Mouse (Mus musculus) myocyte (in vitro differentiated cells): ENCODE results near the gene Asb13. TPM values are rescaled to one million over a fixed set of nuclear protein-coding genes. Genes with fewer than 3 reads are reported as not detected.

ENCODE experiments used
- H3K27me3 ChIP-seq: one replicate; pipeline ENCODE4 v1.6.1; 2011; ENCODE audit not compliant: control insufficient read depth, insufficient read depth, insufficient read length
- H3K36me3 ChIP-seq: one replicate; pipeline ENCODE4 v1.6.1; 2011; ENCODE audit not compliant: control insufficient read depth, insufficient read depth
- H3K4me2 ChIP-seq: one replicate; pipeline ENCODE4 v1.6.1; 2011; ENCODE audit warnings: low read depth, control low read depth
- H3K4me3 ChIP-seq: one replicate; pipeline ENCODE4 v1.5.1; 2011; ENCODE audit warnings: mild to moderate bottlenecking, control low read depth, moderate library complexity
- H3K79me2 ChIP-seq: one replicate; pipeline ENCODE4 v1.6.1; 2011; ENCODE audit not compliant: control insufficient read depth, insufficient read depth
- H3ac ChIP-seq: one replicate; pipeline ENCODE4 v1.6.1; 2011; ENCODE audit not compliant: control insufficient read depth, insufficient read length
- CEBPB ChIP-seq: IDR thresholded peaks from 2 replicates; pipeline ENCODE4 v1.6.1; 2011; ENCODE audit warnings: mild to moderate bottlenecking, moderate library complexity; ENCODE audit not compliant: poor library complexity, insufficient read depth, severe bottlenecking
- E2F4 ChIP-seq: IDR thresholded peaks from one replicate; pipeline ENCODE4 v1.6.1; 2011; ENCODE audit warnings: mild to moderate bottlenecking, control low read depth, moderate library complexity; ENCODE audit not compliant: insufficient read depth
- MAX ChIP-seq: IDR thresholded peaks from one replicate; pipeline ENCODE4 v1.6.1; 2011; ENCODE audit warnings: low read depth, mild to moderate bottlenecking, control low read depth
- MYOD1 ChIP-seq, 3 experiments: IDR thresholded peaks; one replicate each; pipeline ENCODE4 v1.6.1; 2011; ENCODE audit warnings: control low read depth in 2 of 3, low read depth in 2 of 3, mild to moderate bottlenecking in 2 of 3, moderate library complexity in 1 of 3; ENCODE audit not compliant: insufficient read length in 2 of 3, control insufficient read depth in 1 of 3
- MYOG ChIP-seq, 3 experiments: IDR thresholded peaks; one replicate each; pipeline ENCODE4 v1.6.1; 2011; ENCODE audit warnings: control low read depth in 2 of 3, low read depth in 2 of 3, mild to moderate bottlenecking in 2 of 3; ENCODE audit not compliant: insufficient read length in 2 of 3, control insufficient read depth in 1 of 3, insufficient read depth in 1 of 3
- POLR2A ChIP-seq: IDR thresholded peaks from one replicate; pipeline ENCODE4 v1.6.1; 2011; ENCODE audit warnings: low read depth, mild to moderate bottlenecking, control low read depth, moderate library complexity; ENCODE audit not compliant: insufficient read length
- POLR2AphosphoS2 ChIP-seq: IDR thresholded peaks from one replicate; pipeline ENCODE4 v1.6.1; 2011; ENCODE audit warnings: low read depth, control low read depth; ENCODE audit not compliant: insufficient read length
- REST ChIP-seq: IDR thresholded peaks from one replicate; pipeline ENCODE4 v1.6.1; 2011; ENCODE audit warnings: mild to moderate bottlenecking, control low read depth, moderate library complexity; ENCODE audit not compliant: insufficient read depth, insufficient read length
- SRF ChIP-seq: IDR thresholded peaks from one replicate; pipeline ENCODE4 v1.6.1; 2011; ENCODE audit warnings: low read depth; ENCODE audit not compliant: control insufficient read depth, insufficient read length
- TCF12 ChIP-seq: IDR thresholded peaks from one replicate; pipeline ENCODE4 v1.6.1; 2011; ENCODE audit warnings: mild to moderate bottlenecking, control low read depth; ENCODE audit not compliant: poor library complexity, insufficient read depth, severe bottlenecking
- TCF3 ChIP-seq: IDR thresholded peaks from one replicate; pipeline ENCODE4 v1.6.1; 2011; ENCODE audit warnings: low read depth, control low read depth; ENCODE audit not compliant: insufficient read length
- USF1 ChIP-seq: IDR thresholded peaks from one replicate; pipeline ENCODE4 v1.6.1; 2011; ENCODE audit warnings: low read depth, mild to moderate bottlenecking, control low read depth, moderate library complexity
- polyA plus RNA-seq: library from polyadenylated mRNA; unstranded; fragments of >200 nt; fragmentation: generic; extraction: Trizol; gene quantifications from one replicate; pipeline ENCODE4 v1.2.1, GENCODE M21; 2012; ENCODE audit warnings: missing spikeins

The Asb13 gene
- polyA plus RNA-seq, 1 experiment: 0.97 TPM

DNA sequence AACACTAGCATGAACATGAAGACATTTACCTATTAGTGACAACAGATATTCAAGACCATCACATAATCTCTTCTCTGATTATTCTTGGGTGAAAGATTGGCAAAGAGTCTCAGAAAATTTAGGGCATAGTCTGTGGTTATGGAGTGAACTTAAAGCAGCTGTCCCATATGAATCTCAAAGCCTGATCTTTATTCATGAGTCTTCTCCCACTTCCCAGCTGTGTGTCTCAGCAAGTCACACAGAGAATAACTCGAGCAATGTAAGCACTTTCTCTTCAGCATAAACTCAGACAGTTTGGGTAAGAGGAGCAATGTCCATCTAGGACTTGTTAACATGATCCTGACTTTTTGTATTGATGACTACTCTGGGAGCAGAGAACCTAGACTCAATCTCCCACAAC lies 52.5 kb downstream of the Asb13 start:
- Histone ChIP-seq H3K79me2 (no peaks in the 10 kb centered on the region), H3ac (no peak overlapping the region), H3K4me2 (no peak overlapping the region), H3K27me3 (no peaks in the 10 kb centered on the region), H3K4me3 (no peak overlapping the region), H3K36me3 (no peaks in the 10 kb centered on the region)
- TF ChIP-seq CEBPB: no peak
- TF ChIP-seq TCF3: no peak
- no peak for TF ChIP-seq MAX
- TF ChIP-seq REST: no peak
- TF ChIP-seq USF1: no peak
- TF ChIP-seq POLR2AphosphoS2: no peak
- no peak for TF ChIP-seq SRF
- no peak for TF ChIP-seq E2F4

DNA sequence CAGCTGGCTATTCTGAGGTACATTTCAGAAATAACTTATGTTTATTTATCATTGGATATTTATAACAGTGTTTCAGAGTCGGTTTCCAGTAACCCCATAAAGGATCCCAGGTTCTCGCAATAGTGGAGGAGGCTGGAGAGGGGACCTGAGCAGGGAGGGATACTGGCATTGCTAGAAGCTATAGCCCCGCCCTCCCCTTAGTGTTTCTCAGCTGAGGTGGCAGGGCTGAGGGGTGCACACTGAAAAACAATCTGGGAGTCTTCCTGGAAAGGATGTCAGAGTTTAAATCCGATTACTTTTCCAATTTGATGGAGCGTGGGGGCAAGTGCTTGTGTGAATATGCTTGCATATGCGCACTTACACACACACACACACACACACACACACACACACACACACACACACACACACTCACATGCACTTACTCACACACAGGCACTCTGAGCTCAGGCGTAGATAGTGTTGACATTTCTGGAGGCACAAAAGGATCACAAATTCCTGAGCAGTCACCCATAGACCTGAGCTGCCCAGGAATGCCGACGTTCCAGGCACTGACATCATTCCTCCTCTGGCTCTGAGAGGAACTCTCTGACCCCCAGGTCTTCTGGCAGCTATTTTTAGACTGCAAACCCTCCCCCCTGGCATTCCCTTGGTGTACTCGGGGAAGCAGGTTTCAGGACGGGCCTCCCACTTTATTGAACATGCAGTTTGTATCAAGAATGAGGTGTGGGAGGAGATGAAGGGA lies 60.9 kb downstream of the Asb13 start:
- no peak overlapping the region for H3K4me3 ChIP-seq

DNA sequence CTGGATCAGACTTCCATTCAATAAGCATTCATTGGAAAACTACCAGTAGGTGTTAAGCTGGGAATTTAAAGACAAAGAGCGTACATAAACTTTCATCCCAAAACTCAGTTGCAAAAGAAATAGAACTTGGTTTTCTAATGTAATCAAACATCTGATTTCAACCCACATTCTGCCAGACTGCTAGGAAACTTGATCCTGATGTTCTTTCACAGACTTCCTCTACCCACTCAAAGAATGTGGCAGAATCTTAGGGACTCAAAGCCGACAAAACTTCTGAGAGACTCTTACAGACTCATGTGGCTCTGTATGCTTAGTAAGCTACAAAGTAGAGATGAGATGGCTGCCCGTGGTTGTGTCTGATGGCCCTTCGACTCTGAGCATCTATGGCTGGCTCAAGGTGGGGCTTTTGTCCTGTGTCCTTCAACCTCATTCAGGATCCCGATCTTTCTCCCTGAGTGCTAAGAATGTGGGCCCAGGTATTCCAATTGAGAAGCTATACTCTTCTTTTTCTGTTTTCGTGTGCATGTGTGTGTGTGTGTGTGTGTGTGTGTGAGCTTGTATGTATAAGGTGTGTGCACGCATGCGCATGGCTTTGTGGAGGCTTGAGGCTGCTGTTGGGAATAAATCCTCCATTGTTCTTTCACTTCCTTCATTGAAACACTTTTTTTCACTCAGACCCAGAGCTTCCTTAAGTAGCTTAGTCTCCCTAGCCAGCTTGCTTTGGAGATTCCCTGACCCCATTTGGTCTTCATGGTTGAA lies 63.3 kb downstream of the Asb13 start:
- Histone ChIP-seq H3K36me3 (no peaks in the 10 kb centered on the region), H3K79me2 (no peaks in the 10 kb centered on the region), H3ac (no peak overlapping the region), H3K4me3 (no peak overlapping the region), H3K27me3 (no peaks in the 10 kb centered on the region), H3K4me2 (peak overlapping the region; percentile 2)
- TF ChIP-seq POLR2A: no peak
- TF ChIP-seq E2F4: no peak

More for the DNA sequence above, 60.9 kb downstream of the Asb13 start:
- Histone ChIP-seq H3K4me2 (peak overlapping the region; percentile 50), H3K36me3 (no peaks in the 10 kb centered on the region), H3K27me3 (no peaks in the 10 kb centered on the region), H3K79me2 (no peaks in the 10 kb centered on the region), H3ac (no peak overlapping the region)
- TF ChIP-seq REST: no peak

DNA sequence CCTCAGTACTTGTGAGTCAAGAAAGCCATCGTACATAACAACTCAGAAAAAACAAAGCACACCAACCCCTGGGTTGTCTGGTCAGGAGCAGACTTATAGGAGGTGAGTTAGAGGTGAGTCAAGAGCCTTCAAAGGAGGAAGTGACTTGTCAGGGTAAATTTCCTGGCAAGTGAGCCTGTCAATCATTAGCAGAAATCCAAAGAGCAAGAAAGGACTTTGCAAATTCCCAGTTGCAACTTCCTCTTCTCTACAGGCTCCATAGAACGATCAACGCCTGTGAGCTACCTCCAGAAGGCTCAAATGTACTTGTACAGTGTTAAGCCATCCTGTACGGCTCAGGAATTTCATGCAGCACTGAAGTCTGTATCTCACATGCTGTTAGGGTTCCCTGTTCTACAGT lies 66.9 kb downstream of the Asb13 start:
- no peak overlapping the region for H3K4me3 ChIP-seq
- H3ac ChIP-seq: no peak overlapping the region
- TF ChIP-seq TCF12: no peak
- TF ChIP-seq REST: no peak
- TF ChIP-seq MAX: no peak
- TF ChIP-seq MYOG (IDR thresholded peaks at IDR 0.05; ENCODE audit: control insufficient read depth in 1 of 3, insufficient read depth in 1 of 3, insufficient read length in 2 of 3, low read depth in 2 of 3): no peak
- no peak for TF ChIP-seq CEBPB
- no peak for TF ChIP-seq POLR2A
- no peak for TF ChIP-seq SRF
- TF ChIP-seq TCF3: no peak
- TF ChIP-seq POLR2AphosphoS2: no peak
- TF ChIP-seq E2F4: no peak
- no peak for TF ChIP-seq MYOD1 (IDR thresholded peaks at IDR 0.05; ENCODE audit: control insufficient read depth in 1 of 3, insufficient read length in 2 of 3, low read depth in 2 of 3)
- no peak for TF ChIP-seq USF1
- no peaks in the 10 kb centered on the region for H3K27me3 ChIP-seq
- H3K36me3 ChIP-seq: no peaks in the 10 kb centered on the region
- H3K79me2 ChIP-seq: no peaks in the 10 kb centered on the region
- H3K4me2 ChIP-seq: no peak overlapping the region

Other genes with a start within 250 kb of the Asb13 start
- gene Gdi2, start 96.0 kb upstream of the Asb13 start, polyA plus RNA-seq: 234 TPM
- 2.5 TPM for gene Fam208b, start 22.9 kb upstream of the Asb13 start, polyA plus RNA-seq
- 0.08 TPM for gene Calml3, start 170.3 kb downstream of the Asb13 start, polyA plus RNA-seq
- gene Calm4, start 203.7 kb downstream of the Asb13 start, polyA plus RNA-seq: 0.05 TPM
- not detected for gene Calm5, start 220.1 kb downstream of the Asb13 start, polyA plus RNA-seq